Mouse (Mus musculus) embryo, embryonic 10 days (tissue): ENCODE measurements at regions not wholly inside any gene's neighbourhood (a gene's known extent, or its start where the extent isn't known, plus 50 kb on each side); places are given as distances from the start of the nearest gene placed in this dataset.

Experiments used
- DNase-seq: peaks from one replicate; pipeline ENCODE4 v3.0.0-alpha.2; 2015; ENCODE audit warnings: low spot score

GRCm38 (mm10) chr13:32541611-32542010 lies 203.1 kb upstream of the Gmds start:
- no peak for DNase-seq

GRCm38 (mm10) chr13:32536241-32536640 lies 197.7 kb upstream of the Gmds start:
- DNase-seq: peak; percentile 55

- no peak for DNase-seq
Observed at GRCm38 (mm10) chr13:32535602-32536001, 197.1 kb upstream of the Gmds start.

GRCm38 (mm10) chr13:32530926-32531512 lies 192.5 kb upstream of the Gmds start:
- DNase-seq: no peak

GRCm38 (mm10) chr13:32518611-32519344 lies 180.2 kb upstream of the Gmds start:
- DNase-seq: peak; percentile 53

- DNase-seq: no peak
Observed at GRCm38 (mm10) chr13:32517514-32517913, 179.0 kb upstream of the Gmds start.

- peak; percentile 43 for DNase-seq
Observed at GRCm38 (mm10) chr13:32509231-32510023, 170.9 kb upstream of the Gmds start.

GRCm38 (mm10) chr13:32508447-32508846 lies 169.9 kb upstream of the Gmds start:
- no peak for DNase-seq

GRCm38 (mm10) chr13:32507825-32508224 lies 169.3 kb upstream of the Gmds start:
- DNase-seq: no peak

GRCm38 (mm10) chr13:32498205-32498790 lies 159.8 kb upstream of the Gmds start:
- DNase-seq: no peak

- no peak for DNase-seq
Observed at GRCm38 (mm10) chr13:32496263-32496662, 157.7 kb upstream of the Gmds start.

GRCm38 (mm10) chr13:32495063-32495462 lies 156.5 kb upstream of the Gmds start:
- no peak for DNase-seq

GRCm38 (mm10) chr13:32493806-32494205 lies 155.3 kb upstream of the Gmds start:
- peak; percentile 64 for DNase-seq

GRCm38 (mm10) chr13:32493309-32493708 lies 154.8 kb upstream of the Gmds start:
- DNase-seq: peak; percentile 87

- DNase-seq: no peak
Observed at GRCm38 (mm10) chr13:32492566-32492965, 154.0 kb upstream of the Gmds start.

- DNase-seq: peak; percentile 35
Observed at GRCm38 (mm10) chr13:32481444-32482058, 143.0 kb upstream of the Gmds start.

GRCm38 (mm10) chr13:32480029-32480428 lies 141.5 kb upstream of the Gmds start:
- peak; percentile 51 for DNase-seq

- no peak for DNase-seq
Observed at GRCm38 (mm10) chr13:32479118-32479818, 140.7 kb upstream of the Gmds start.

GRCm38 (mm10) chr13:32465787-32466186 lies 127.2 kb upstream of the Gmds start:
- DNase-seq: peak; percentile 26

- DNase-seq: no peak
Observed at GRCm38 (mm10) chr13:32465041-32465682, 126.6 kb upstream of the Gmds start.
